Mouse (Mus musculus) urinary bladder, adult 2 months (tissue): ENCODE data around the gene Ralgapa1. TPM values are rescaled to one million over a fixed set of nuclear protein-coding genes. Genes with fewer than 3 reads are reported as not detected.
"Not testable (repeated sequence)": the region's sequence is repeated elsewhere in the genome, so short reads cannot be mapped to it uniquely, and the experiment has no call there.

Experiments
- DNase-seq: peaks from one replicate; pipeline ENCODE4 v3.0.0; 2022; ENCODE audit warnings: low spot score
- polyA plus RNA-seq: library from polyadenylated mRNA; depleted of rRNA; stranded (reverse); fragments of >200 nt; gene quantifications from 2 replicates; pipeline ENCODE4 v1.2.3, GENCODE M21; 2012

Gene Ralgapa1
- polyA plus RNA-seq, 1 experiment, result 44.0 TPM

- DNase-seq, result no peak
These were observed 19.8 kb downstream of the Ralgapa1 start for GRCm38 (mm10) chr12:55801131-55801530.

GRCm38 (mm10) chr12:55800144-55800543, 20.8 kb downstream of the Ralgapa1 start:
- DNase-seq, result no peak

GRCm38 (mm10) chr12:55798745-55799144, 22.2 kb downstream of the Ralgapa1 start:
- no peak for DNase-seq

GRCm38 (mm10) chr12:55797103-55797502, 23.9 kb downstream of the Ralgapa1 start:
- DNase-seq, result no peak

- DNase-seq, result not testable (repeated sequence)
These were observed 26.5 kb downstream of the Ralgapa1 start for GRCm38 (mm10) chr12:55794485-55794884.

- no peak for DNase-seq
These were observed 35.7 kb downstream of the Ralgapa1 start for GRCm38 (mm10) chr12:55785252-55785651.

GRCm38 (mm10) chr12:55782662-55783061, 38.3 kb downstream of the Ralgapa1 start:
- DNase-seq, result no peak

GRCm38 (mm10) chr12:55778301-55778700, 42.7 kb downstream of the Ralgapa1 start:
- DNase-seq, result no peak

- DNase-seq, result no peak
These were observed 43.6 kb downstream of the Ralgapa1 start for GRCm38 (mm10) chr12:55777356-55777755.

- DNase-seq, result no peak
These were observed 46.7 kb downstream of the Ralgapa1 start for GRCm38 (mm10) chr12:55774316-55774715.

GRCm38 (mm10) chr12:55720319-55720718, 100.6 kb downstream of the Ralgapa1 start:
- no peak for DNase-seq

GRCm38 (mm10) chr12:55705881-55706280, 115.1 kb downstream of the Ralgapa1 start:
- no peak for DNase-seq

- DNase-seq, result no peak
These were observed 154.3 kb downstream of the Ralgapa1 start for GRCm38 (mm10) chr12:55666699-55667098.

- not testable (repeated sequence) for DNase-seq
These were observed 157.8 kb downstream of the Ralgapa1 start for GRCm38 (mm10) chr12:55663194-55663593.

GRCm38 (mm10) chr12:55648011-55648525, 172.9 kb downstream of the Ralgapa1 start:
- no peak for DNase-seq

GRCm38 (mm10) chr12:55626711-55627110, 194.3 kb downstream of the Ralgapa1 start:
- no peak for DNase-seq

- DNase-seq, result no peak
These were observed 197.7 kb downstream of the Ralgapa1 start for GRCm38 (mm10) chr12:55623254-55623653.

GRCm38 (mm10) chr12:55622615-55623245, 198.2 kb downstream of the Ralgapa1 start:
- DNase-seq, result no peak

GRCm38 (mm10) chr12:55620321-55620720, 200.6 kb downstream of the Ralgapa1 start:
- DNase-seq, result no peak

GRCm38 (mm10) chr12:55610812-55611211, 210.2 kb downstream of the Ralgapa1 start:
- DNase-seq, result no peak

GRCm38 (mm10) chr12:55607902-55608301, 213.1 kb downstream of the Ralgapa1 start:
- no peak for DNase-seq

GRCm38 (mm10) chr12:55604411-55604810, 216.6 kb downstream of the Ralgapa1 start:
- no peak for DNase-seq

- DNase-seq, result no peak
These were observed 220.4 kb downstream of the Ralgapa1 start for GRCm38 (mm10) chr12:55600503-55600994.
